Mouse (Mus musculus) gonadal fat pad, adult 2 months (tissue): ENCODE measurements around the gene Vasp. TPM values are rescaled to one million over a fixed set of nuclear protein-coding genes. Genes with fewer than 3 reads are reported as not detected.

Experiments used
- DNase-seq: peaks from one replicate; pipeline ENCODE4 v3.0.0-alpha.2; 2012; ENCODE audit warnings: low read depth
- polyA plus RNA-seq: library from polyadenylated mRNA; depleted of rRNA; stranded (reverse); fragments of >200 nt; gene quantifications from 2 replicates; pipeline ENCODE4 v1.2.3, GENCODE M21; 2012; rRNA removed

The Vasp gene
- polyA plus RNA-seq, result 61.0 and 82.5 TPM in 2 replicates

DNA sequence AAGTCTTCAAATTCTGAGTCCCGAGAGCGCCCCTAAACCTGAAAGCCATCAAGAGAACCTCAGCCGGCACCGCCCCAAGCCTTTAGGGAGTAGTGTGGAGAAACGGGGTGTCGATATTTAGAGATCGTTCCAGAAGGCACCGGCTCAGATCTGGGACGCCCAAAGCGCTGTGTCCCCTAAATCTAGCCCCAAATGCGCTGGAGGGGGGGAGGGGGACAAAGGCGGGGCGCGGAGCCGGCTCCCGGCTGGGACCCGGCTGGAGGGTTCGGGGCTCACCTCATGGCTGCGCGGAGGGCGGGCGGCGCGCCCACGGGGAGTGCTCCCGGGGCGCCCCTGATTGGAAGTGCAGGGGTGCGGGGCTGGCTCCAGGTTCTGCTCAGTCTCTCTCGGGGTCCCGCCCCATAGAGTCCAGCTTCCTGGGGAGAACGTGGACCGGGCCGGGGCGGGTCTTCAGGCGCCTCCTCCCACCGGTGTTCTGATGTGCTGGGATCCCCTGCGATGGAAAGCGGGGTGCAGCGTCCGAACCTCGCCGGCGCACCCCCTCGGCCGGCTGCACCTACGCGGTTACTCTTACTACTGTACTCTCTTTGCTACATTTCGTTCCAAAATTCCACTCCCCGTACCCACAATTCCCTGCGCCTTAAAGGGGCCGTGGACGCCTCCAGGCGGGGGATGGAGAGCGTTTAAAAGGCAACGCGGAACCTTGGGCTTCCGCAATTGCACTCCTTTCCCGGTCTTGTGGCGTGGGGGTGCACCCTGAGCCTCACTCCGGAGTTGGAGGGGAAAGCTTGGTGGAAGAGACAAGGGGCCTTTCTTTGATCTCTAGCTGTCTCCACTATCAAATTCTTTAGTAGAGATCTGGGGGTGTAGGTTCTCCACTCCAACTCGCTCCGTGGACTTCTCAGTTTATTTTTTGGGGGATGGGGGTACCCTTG is at the start of gene Vasp:
Vasp (minus strand) TSS at position 580 of the 935 bp plus-strand sequence.
- peak; percentile 51 for DNase-seq

DNA sequence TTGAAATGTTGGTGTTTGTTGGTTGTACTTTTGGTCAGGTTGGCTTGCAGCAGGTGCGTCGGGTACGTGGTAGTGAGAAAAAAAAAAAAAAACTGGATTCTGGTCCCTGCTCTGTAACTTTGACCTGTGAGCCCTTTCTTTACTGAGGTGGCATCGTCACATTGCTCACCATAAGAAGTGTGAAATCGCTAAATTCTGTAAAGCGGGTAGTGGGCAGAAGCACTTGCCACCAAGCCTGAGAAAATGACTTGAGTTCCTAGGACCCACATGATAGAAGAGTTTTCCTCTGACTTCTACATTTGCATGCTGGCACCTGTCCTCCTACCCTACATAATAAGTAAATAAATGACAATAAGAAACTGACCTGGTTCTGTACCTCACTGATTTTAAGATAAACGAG is 49.0 kb upstream of the Vasp start:
- DNase-seq, result no peak

DNA sequence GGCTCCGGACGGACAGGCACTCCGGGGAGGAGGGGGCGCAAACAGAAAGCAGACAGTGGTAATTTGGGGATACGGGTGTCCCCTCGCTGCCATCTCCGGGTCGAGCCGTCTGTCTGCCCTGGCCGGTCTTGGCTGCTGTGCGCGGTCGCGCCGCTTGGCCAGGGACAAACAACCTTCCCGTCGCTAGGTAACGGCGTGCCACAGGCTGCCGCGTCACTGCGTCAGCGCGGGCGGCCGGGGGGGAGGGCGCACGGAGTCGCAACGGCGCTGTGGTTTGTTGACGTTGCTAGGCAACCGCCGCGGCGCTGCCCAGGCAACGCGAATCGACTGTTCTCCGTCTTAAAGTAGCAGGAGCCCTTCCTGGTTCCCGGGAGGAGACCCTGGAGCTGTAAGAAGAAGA is 48.3 kb upstream of the Vasp start:
- no peak for DNase-seq

DNA sequence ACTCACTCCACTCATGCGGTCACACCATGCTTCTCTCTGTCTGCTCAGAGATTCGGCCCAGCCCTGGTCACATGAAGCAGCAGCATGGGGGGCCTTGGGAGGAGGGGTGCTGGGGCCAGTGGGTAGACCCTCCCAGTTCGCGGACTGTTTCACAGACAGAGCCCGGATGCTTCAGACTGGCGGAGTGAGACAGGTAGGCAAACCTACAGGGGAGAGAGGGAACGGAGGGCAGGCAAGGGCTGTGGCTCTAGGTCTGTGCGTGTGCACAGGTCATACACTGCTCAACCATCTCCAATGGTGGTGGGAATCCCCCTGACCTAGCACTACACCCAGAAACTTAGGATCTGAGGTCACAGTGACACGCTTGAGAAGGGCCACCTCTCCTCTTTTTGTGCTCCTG is 47.8 kb upstream of the Vasp start:
- no peak for DNase-seq

DNA sequence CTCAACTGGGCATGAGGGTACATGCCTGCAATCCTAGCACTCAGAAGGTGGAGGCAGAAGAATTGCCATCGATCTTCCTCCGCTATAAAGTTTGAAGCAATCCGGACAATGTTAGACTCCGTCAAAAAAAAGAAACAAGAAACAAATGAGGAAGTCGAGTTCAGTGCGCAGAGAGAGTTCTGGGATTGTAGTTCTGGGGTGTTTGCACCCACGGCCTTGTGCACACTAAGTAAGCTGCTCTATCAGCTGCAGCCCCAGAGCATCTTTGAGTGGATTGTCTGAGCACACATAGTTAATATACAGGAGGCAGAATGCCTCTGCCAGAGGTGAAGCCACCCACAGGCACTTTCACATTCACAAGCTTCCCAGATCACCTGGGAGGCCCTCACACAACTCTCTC is 47.1 kb upstream of the Vasp start:
- DNase-seq, result no peak

DNA sequence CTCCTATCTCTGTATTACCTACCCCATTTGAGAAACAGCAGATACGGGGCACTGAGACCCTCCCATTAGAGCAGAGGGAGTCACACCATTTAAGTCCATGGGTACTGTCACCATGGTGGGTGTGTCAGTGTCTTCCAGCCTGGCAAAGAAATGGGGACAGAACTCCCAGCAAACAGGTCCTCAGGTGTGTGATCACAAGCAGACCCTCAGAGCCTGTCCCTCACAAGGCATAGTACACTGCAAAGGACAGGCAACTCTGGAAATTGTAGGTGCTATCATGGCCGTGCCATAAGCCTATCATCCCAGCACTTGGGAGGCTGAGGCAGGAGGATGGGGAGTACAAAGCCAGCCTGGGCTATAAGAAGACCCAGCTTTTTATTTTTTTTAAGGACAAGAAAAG is 46.6 kb upstream of the Vasp start:
- DNase-seq, result no peak

DNA sequence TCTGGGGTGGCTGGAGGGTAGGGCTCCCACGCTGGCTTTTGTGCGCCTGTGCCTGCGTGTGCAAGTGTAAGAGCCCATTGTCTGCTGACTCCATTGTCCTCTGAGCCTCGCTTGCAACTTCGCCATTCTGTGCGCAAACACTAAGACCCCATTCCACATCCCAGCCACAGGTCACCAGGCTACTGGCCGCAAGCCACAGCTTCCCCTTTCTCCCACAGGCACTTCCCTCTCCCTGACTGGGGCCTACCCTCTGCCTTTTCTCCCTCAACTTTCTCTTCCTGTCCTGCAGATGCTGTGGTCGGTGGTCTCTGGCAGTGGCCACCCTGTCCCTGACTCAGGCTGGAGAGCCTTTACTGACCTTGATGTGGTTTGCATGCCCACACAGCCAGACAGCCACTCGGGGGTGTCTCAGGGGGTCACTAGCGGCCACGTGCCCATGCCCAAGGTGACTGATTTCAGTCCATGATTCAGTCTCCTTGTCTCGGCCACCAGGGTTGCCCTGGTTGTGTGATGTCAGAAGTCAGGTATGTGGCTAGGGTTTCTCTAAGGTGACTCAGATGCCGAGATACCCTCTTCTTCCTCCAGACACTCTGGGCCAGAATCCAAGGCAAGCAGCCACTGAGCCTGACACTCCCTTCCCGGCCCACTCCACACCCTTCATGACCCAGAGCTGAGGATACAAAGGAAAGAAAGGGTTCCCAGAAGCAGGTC is 45.0 kb upstream of the Vasp start:
- DNase-seq, result no peak

DNA sequence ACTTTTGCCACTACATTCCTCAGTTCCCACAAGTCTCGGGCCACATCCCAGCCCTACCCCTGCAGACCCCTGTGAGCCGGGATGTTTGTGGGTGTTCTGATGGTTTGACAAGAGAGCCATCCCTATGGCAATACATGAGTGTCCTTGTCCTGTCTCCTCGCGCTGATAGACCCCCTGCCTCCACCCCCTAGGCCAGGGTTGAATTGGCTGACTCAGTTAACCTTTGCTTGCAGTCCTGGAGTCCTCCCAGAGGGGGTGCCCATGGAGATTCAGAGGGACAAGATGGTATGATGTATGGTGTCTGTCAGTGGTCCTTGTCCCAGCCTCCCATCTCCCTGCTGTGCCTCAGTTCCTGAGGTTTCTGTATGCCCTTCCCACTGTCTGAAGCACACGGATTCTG is 42.4 kb upstream of the Vasp start:
- no peak for DNase-seq

DNA sequence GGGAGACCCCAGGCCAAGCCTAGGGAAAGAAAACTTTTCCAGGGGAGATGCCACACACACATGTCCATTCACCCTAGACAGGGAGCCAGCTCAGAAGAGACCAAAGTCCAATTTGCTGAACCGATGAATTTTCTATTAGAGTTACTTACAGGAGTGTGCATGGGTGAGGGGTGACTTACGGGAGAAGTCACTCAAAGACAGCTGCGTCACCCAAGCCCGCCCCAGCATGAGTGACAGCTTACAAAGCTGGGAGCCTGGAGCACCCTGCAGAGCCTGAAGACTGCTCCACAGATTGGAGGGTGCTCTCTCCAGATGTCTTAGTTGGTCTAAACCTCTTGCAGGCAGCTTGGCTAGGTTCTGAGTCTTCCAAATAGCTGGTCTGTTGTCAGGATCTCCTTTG is 40.4 kb upstream of the Vasp start:
- no peak for DNase-seq

DNA sequence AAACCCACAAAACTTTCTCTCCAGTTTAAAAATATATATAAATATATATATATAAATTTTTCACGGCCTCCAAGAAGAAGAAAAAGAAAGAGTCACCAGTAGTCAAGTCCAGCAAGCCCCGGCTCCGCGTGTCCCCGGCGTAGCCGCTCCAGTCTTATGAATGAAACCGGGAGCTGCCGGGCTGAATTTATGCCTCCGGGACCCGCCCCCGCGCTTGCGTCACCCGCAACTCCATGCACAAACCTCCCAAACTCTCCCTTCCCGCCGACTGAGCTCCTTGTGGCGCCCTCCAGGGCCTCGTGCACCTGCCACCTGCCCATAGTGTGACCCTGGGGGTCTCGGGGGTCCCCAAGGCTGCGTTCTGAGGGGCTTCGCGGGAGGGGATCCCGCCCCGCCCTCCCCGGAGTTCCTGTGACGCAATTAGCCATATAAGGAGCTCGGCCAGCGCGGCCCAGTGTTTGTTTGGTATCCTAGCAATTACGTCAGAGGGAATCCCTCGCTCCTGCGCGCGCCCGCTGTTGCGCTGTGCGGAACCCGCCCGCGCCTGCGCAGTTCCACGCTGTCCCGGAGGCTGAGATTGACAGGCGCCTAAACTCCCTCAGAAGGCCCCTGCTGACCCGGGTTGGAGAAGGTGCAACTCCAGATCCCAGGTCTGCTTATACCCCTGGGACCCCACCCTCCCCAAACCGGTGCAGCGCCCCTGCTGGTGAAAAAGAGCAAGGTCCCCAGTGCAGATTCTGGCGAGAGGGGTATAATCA is 38.4 kb upstream of the Vasp start, which contains the start of gene Fosb:
Fosb (minus strand) TSS at position 168 of the 758 bp plus-strand sequence.
- DNase-seq, result no peak

DNA sequence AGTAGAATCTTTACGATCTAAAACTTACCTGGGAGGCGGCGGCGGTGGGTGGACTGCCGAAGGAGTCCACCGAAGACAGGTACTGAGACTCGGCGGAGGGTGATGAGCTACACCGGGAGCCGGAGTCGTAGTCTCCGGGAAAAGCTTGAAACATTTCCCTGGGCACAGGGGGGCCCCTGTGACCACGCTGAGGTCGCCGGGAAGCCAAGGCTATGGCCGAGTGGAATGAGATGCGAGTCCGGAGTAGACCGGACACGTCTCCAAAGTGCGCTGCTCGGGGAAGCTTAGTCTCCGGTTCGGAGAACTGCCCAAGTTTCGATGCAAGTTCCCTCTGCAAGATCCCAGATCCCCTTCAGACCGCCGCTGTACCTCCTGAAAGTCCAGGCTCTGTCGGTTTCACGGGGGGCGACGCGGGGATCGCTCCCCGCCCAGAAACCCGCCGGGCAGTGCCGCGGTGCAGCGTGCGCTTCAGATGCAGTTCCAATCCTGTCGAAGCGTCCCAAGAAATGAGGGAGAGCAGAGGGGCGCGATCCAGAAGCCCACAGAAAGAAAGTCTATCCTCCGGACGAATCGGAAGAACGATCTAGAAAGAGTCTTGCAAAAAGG is 37.8 kb upstream of the Vasp start:
- no peak for DNase-seq

DNA sequence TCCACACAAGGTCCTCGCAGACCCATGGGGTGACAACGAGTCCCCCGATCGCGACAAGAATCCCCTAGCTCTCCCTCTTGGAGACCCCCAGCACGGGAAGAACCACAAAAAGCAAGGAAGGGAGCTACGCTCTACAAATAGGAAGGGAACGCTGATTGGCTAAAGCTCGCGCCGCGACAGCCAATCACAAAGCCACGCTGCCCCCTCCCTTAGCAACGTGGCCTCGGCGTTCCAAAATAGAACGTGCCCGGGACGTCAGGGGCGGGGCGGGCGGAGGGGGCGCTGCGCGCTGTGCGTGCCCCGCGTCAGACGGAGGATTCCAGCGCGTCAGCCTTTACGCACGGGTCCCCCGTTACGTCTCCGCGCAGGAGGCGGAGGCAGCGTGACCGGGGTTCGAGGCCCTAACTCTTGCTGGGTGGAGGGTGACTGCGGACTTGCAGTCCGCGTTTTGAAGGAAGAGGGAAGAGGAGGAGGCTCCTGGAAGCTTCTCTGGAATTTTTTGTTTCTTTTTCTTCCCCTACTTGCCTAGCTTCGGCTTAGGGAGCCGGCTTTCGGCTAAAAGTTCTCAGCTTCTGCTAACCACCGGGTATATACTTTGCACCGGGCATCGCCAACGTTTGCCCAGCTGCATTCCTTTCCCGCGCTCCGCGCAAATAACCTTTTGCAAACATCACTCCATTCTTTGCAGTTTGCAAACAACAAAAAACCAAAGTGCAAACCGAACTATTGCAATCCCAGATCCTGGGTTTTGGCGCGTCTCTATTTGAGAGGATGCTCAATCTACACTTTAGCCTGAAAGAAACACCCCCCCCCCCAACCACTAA is 37.0 kb upstream of the Vasp start:
- DNase-seq, result no peak

DNA sequence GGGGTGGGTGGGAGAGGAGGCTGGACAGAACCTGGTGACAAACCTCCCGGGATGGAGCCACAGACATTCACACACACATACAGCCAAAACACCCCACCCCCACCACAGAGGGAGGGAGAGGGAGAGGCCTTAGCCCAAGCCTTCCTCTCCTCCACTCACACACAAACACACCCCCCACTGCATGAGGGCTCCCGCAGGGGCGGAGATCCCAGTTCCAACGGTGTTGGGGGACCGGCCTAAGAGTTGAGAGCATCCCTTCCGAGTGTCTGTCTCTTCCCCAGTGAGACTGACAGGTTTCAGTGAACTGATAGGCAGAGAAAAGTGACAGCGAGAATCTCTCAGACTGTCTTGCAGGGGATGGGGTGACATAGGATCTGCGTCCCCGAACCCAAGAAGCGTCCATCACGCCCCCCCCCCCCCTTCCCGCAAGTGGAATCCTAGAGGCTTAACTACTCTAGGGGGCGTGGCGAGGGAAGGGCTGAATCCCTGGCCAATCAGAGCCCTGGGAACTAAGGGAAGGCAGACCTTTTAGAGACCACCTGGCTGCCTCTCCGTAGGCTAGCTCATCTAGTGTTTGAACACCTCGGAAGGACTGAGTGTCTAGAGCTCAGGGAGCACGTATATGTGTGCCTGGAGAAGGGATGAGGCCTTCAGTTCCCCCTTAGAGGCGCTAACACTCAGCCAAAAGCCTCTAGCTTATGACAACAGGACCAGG is 36.3 kb upstream of the Vasp start:
- DNase-seq, result no peak

DNA sequence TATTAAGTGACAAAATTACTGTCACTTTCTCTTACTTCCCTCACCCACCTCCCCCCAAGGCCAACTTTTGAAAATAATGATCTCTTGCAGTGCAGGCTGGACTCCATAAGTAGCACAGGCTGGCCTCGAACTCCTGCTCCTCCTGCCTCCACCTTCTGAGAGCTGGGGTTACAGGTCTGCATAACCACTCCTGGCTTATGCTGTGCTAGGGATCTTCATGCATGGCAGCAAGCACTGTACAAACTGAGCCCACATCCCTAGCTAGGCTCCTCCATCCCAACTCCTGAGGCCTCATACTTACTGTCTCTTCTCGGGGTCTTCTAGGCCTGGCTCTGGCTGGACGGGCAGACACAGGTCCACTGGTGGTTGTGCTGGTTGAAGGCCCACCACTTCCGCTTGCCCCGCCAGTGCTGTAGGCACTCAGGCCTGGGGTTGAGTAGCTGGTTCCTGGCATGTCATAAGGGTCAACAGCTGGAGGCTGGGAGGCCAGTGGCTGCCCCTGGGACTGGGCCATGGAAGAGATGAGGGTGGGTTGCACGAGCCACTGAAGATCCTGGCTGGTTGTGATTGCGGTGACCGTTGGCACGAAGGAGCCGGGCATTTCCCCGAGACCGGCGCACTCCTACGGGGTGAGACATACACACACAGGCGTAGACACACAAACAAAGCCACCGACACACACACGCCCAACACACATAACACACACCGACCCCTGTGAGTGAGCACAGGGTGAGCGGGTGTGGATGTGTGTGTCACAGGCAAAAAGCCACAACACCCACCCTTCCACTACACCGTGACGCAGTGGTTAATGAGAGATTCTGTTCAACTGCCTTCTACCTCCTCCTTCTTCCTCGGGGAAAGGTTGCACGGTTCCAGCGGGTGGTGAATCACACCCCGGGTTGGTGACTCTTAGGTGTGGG is 35.5 kb upstream of the Vasp start:
- DNase-seq, result no peak

DNA sequence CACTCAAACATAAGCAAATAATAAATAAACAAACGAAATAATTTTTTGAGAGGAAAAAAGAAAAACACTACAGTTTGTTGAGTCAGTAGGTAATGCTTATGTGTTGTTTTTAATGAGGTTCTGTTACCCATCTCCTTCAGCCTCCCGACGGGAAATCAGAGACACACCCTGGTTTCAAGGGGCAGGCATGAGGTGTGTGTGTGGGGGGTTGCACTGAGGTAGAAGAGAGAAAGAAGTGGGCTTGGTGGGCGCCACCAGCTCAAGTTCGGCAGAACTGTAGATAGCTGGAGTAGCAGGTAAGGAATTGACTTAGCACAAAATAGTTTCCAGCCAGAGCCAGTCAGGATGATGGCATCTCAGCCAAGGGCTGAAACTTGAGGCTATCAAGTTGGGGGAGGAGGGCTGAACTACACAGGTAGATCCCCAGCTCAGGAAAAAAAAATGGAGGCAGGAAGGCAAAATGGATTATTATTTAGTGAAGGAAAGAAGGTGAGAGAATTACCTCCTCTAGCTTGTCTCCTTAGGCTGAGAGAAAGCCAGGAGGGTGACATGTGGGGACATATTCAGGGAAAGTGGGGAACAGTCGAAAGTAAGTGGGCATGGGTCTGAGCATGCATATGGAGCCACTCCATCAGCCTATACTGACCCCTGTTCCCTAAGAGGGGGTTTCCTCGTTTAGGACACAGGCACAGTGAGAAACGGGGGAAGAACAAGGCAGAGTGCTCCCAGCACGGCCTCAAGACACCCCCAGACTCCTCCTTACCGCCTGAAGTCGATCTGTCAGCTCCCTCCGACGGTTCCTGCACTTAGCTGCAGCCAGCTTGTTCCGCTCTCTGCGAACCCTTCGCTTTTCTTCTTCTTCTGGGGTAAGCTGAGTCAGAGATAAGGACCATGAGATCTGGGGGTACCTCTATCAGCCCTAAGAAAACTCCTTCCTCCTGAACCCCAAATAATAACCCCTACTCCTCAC is 34.5 kb upstream of the Vasp start:
- DNase-seq, result no peak

DNA sequence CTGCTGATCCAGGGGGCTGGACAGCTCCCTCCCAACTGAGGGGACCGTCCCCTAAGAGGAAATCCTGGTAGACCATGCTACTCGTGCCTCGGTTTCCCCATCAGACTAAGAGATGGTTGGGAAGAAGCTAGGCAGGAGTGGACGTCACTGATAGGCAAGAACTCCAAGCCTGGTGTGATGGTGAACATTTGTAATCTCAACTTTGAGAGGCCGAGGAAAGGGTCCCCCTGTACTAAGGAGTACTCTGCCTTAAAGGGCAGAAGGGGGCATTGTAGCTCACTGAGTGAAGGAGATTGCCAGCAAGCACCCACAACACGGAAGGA is 33.8 kb upstream of the Vasp start:
- no peak for DNase-seq

DNA sequence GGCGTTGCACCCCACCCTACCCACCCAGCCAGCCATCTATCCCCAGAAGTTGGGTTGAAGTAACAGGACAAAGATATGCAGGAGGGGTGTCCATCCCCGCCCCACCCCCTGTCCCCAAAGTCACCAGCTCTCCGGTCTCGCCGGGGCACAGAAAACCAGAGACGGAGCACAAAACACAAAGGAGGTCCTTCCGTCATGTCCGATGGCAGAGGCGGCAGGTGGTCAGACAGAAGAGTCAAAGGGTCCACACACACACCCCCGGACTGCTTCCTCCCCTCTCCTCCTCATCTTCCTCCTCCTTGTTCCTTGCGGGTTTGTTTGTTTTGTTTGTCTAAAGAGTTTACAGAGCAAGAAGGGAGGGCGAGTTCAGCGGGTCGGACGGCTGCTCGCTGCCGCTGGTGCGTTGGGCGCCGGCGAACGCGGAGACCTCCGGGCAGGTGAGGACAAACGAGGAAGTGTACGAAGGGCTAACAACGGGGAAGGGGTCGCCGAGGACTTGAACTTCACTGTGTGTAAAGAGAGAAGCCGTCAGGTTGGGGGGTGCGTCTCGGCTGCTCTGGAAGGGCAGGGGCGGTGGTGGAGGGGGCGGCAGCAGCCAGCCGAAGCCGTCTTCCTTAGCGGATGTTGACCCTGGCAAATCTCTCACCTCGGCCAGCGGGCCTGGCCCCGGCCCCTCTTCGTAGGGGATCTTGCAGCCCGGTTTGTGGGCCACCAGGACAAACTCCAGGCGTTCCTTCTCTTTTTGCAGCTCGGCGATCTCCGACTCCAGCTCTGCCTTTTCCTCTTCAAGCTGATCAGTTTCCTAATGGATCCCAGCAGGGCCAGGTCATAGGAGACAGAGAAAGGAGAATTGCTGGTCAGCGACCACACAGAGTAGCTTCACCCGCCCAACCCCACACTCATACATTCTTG is 33.1 kb upstream of the Vasp start:
- DNase-seq, result no peak
